Mouse (Mus musculus): ENCODE results near the gene Sell. TPM values are rescaled to one million over a fixed set of nuclear protein-coding genes. Genes with fewer than 3 reads are reported as not detected.

Gene Sell
- polyA plus RNA-seq, 1 experiment from 2014 or later: 0.26 TPM

DNA sequence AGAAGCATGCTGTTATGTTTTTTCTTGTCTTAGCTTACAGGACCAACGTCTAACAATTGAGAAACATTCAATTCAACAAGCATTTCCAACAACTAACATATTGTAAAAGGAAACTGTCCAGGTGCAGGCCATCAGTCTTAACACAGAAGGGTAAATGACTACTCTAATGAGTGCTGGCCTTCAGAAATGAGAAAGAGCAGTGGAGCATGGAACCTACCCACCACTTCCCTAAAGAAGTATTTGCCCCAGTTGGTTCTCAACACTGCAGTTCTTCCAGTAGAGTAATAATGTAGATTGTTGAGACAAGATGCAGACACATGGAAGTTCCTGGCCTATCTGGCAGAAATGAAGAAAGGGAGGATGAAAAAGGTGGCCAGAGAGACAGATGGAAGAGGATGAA, 14.7 kb downstream of the Sell start:
- H3K9ac ChIP-seq (replicated peaks): no peak overlapping the region
- no peak overlapping the region for H3K27ac ChIP-seq (replicated peaks)
- H3K4me1 ChIP-seq: no peaks in the 10 kb centered on the region
- H3K36me3 ChIP-seq: no peaks in the 10 kb centered on the region
- no peaks in the 10 kb centered on the region for H3K9me3 ChIP-seq (replicated peaks)
- ATAC-seq (ENCODE audit: low FRiP score): no peak
- WGBS: 65% methylated on average over 1 of the region's 1 CpGs
- H3K4me2 ChIP-seq: no peak overlapping the region
- H3K27me3 ChIP-seq (replicated peaks): no peaks in the 10 kb centered on the region
- no peak overlapping the region for H3K4me3 ChIP-seq (replicated peaks)

DNA sequence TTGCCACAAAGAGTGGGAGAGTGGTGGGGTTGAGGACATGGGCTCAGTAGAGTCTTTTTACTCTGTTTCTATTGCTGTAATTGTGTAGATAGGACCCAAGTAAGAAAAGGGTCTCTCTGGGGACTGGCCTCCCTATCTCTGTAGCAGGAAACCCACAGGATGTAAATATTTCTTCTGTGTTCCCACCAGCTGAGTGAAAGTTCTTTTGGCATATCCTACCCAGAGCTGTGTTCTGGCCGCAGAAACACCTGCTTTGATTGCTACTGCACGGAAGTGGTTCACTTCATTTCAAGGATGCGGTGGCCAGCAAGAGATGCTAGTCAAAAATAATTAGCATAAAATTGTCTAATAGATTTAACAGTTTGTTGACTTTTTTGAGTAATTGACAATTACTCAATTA, 15.2 kb downstream of the Sell start:
- no peak overlapping the region for H3K4me2 ChIP-seq
- ATAC-seq (ENCODE audit: low FRiP score): no peak
- 92% methylated on average over 3 of the region's 3 CpGs for WGBS
- no peak overlapping the region for H3K27ac ChIP-seq (replicated peaks)
- no peaks in the 10 kb centered on the region for H3K36me3 ChIP-seq
- H3K4me3 ChIP-seq (replicated peaks): no peak overlapping the region
- no peaks in the 10 kb centered on the region for H3K4me1 ChIP-seq
- no peaks in the 10 kb centered on the region for H3K27me3 ChIP-seq (replicated peaks)
- H3K9ac ChIP-seq (replicated peaks): no peak overlapping the region
- no peaks in the 10 kb centered on the region for H3K9me3 ChIP-seq (replicated peaks)

- Histone ChIP-seq H3K27me3 (replicated peaks) (no peaks in the 10 kb centered on the region), H3K9me3 (replicated peaks) (no peaks in the 10 kb centered on the region), H3K4me1 (no peaks in the 10 kb centered on the region), H3K36me3 (no peaks in the 10 kb centered on the region), H3K27ac (replicated peaks) (no peak overlapping the region), H3K9ac (replicated peaks) (no peak overlapping the region), H3K4me3 (replicated peaks) (no peak overlapping the region), H3K4me2 (no peak overlapping the region)
- WGBS: 84% methylated on average over 4 of the region's 4 CpGs
- no peak for ATAC-seq (ENCODE audit: low FRiP score)
Observed at GRCm38 (mm10) chr1:164078323-164078741, 16.6 kb downstream of the Sell start.

DNA sequence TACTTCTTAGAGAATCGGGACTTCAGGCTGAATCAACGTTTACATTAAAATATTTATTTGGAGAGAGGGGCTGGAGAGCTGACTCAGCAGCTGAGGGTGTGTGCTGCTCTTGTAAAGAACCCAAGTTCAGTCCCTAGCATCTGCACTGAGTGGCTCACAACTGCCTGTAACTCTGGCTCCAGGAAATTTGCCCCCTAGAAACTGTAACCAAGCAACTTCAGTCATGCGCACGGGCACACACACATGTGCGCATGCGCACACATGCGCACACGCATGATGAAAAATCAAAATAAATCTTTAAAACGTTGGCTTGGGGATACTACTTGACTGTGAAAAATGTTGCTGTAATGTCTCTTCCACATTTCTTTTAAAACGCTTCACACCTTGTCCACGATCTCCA, 17.3 kb downstream of the Sell start:
- H3K36me3 ChIP-seq: no peaks in the 10 kb centered on the region
- H3K4me3 ChIP-seq (replicated peaks): no peak overlapping the region
- 89% methylated on average over 11 of the region's 11 CpGs for WGBS
- H3K4me2 ChIP-seq: no peak overlapping the region
- no peaks in the 10 kb centered on the region for H3K27me3 ChIP-seq (replicated peaks)
- ATAC-seq (ENCODE audit: low FRiP score): no peak
- H3K9ac ChIP-seq (replicated peaks): no peak overlapping the region
- H3K27ac ChIP-seq (replicated peaks): no peak overlapping the region
- H3K9me3 ChIP-seq (replicated peaks): no peaks in the 10 kb centered on the region
- H3K4me1 ChIP-seq: no peaks in the 10 kb centered on the region

DNA sequence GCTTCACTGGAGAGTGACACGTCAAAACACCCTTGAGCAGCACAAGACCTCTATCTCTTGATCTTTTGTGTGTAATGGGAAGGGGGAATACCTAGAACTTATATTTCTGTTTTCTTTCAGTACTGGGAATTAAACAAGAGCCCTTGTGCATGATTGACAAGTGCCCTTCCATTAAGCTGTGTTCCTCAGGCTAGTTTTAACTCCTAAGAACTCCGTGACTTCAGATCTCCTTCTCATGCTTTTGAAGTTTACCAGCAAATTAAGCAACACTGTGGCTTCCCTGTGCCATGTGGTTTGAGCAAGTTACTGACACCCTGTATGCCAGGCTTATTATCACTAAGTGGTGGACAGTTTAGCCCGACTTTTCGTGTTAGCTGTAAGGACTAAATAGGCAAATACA, 21.3 kb downstream of the Sell start:
- Histone ChIP-seq H3K36me3 (no peaks in the 10 kb centered on the region), H3K4me3 (replicated peaks) (no peak overlapping the region), H3K27me3 (replicated peaks) (no peaks in the 10 kb centered on the region), H3K27ac (replicated peaks) (no peak overlapping the region), H3K4me2 (no peak overlapping the region), H3K4me1 (no peaks in the 10 kb centered on the region), H3K9me3 (replicated peaks) (no peaks in the 10 kb centered on the region), H3K9ac (replicated peaks) (no peak overlapping the region)
- 93% methylated on average over 4 of the region's 4 CpGs for WGBS
- no peak for ATAC-seq (ENCODE audit: low FRiP score)

- no peaks in the 10 kb centered on the region for H3K4me1 ChIP-seq
- H3K27ac ChIP-seq (replicated peaks): no peak overlapping the region
- no peaks in the 10 kb centered on the region for H3K27me3 ChIP-seq (replicated peaks)
- ATAC-seq (ENCODE audit: low FRiP score): no peak
- no peaks in the 10 kb centered on the region for H3K36me3 ChIP-seq
- no peak overlapping the region for H3K4me2 ChIP-seq
- no peak overlapping the region for H3K4me3 ChIP-seq (replicated peaks)
- no peak overlapping the region for H3K9ac ChIP-seq (replicated peaks)
- 90% methylated on average over 3 of the region's 3 CpGs for WGBS
- no peaks in the 10 kb centered on the region for H3K9me3 ChIP-seq (replicated peaks)
Observed at GRCm38 (mm10) chr1:164086797-164087196, 25.0 kb downstream of the Sell start.

DNA sequence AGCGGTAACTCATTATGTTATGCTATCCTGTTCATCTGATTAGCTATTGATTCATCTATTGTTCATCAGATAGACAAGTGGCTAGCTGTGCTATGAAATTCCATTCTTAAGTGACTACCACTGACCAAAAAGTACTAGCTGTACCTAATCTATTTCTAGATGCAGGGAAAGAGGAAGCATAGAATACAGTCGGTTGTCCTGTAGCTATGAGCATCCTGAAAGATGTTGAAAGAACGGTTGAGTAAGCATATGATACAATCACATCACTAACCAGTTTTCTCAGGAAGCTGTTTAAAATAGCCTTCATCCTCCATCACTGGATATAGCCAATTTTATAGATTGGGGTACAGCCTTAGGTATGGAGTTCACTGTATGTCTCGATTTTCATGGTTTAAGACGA, 26.1 kb downstream of the Sell start:
- 93% methylated on average over 5 of the region's 5 CpGs for WGBS
- no peaks in the 10 kb centered on the region for H3K9me3 ChIP-seq (replicated peaks)
- ATAC-seq (ENCODE audit: low FRiP score): no peak

GRCm38 (mm10) chr1:164096780-164097179, 35.0 kb downstream of the Sell start:
- Histone ChIP-seq H3K27me3 (replicated peaks) (no peaks in the 10 kb centered on the region), H3K36me3 (no peaks in the 10 kb centered on the region), H3K9me3 (replicated peaks) (no peaks in the 10 kb centered on the region), H3K9ac (replicated peaks) (no peak overlapping the region), H3K4me1 (no peaks in the 10 kb centered on the region), H3K4me3 (replicated peaks) (no peak overlapping the region), H3K4me2 (no peak overlapping the region), H3K27ac (replicated peaks) (no peak overlapping the region)
- 64% methylated on average over 6 of the region's 6 CpGs for WGBS
- no peak for ATAC-seq (ENCODE audit: low FRiP score)

More for the DNA sequence above, 26.1 kb downstream of the Sell start:
- Histone ChIP-seq H3K36me3 (no peaks in the 10 kb centered on the region), H3K4me3 (replicated peaks) (no peak overlapping the region), H3K9ac (replicated peaks) (no peak overlapping the region), H3K4me2 (no peak overlapping the region), H3K4me1 (no peaks in the 10 kb centered on the region), H3K27ac (replicated peaks) (no peak overlapping the region), H3K27me3 (replicated peaks) (no peaks in the 10 kb centered on the region)

DNA sequence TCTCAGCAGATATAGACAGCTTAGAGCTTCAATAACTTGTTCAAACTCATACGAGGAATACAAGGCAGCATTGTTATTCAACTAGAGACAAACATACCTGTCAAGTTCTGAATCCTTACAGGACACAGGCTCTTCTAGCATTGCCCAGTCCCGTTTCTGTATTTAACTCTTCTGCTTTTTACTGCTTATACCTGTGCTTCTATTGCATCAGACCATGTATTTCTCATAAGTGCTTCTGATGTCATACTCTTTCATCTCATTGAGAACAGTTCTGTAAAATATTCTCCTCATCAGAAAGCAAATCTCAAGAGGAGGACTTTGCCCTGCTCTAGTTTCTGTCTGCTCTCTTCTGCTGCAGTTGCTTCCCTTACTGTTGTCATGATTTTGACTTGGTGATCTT, 36.1 kb downstream of the Sell start:
- no peak overlapping the region for H3K9ac ChIP-seq (replicated peaks)
- H3K4me3 ChIP-seq (replicated peaks): no peak overlapping the region
- H3K4me1 ChIP-seq: no peaks in the 10 kb centered on the region
- H3K27me3 ChIP-seq (replicated peaks): no peaks in the 10 kb centered on the region
- no peak for ATAC-seq (ENCODE audit: low FRiP score)
- H3K9me3 ChIP-seq (replicated peaks): no peaks in the 10 kb centered on the region
- WGBS: 87% methylated on average over 2 of the region's 2 CpGs
- H3K27ac ChIP-seq (replicated peaks): no peak overlapping the region
- H3K4me2 ChIP-seq: no peak overlapping the region
- no peaks in the 10 kb centered on the region for H3K36me3 ChIP-seq

DNA sequence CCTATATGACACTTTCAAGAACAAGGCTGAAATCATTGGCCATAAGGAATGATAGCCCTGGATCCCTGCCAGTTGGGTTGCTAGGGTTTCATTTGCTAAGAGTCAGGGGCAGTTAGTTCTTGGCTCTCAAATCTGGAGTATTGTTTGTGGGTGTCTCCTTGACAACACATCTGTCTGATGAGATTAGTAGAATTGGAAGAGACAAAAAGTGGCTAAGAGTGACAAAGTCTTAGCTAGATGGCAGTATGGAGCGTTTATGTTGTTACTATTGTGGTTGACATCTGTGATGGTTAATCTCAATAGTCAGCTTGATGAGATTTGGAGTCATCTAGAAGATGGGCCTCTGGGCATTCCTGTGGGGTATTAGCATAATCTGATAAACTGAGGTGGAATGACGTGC, 36.6 kb downstream of the Sell start:
- H3K27me3 ChIP-seq (replicated peaks): no peaks in the 10 kb centered on the region
- H3K27ac ChIP-seq (replicated peaks): no peak overlapping the region
- no peaks in the 10 kb centered on the region for H3K9me3 ChIP-seq (replicated peaks)
- H3K4me2 ChIP-seq: no peak overlapping the region
- no peaks in the 10 kb centered on the region for H3K36me3 ChIP-seq
- no peaks in the 10 kb centered on the region for H3K4me1 ChIP-seq
- ATAC-seq (ENCODE audit: low FRiP score): no peak
- WGBS: 77% methylated on average over 2 of the region's 2 CpGs
- no peak overlapping the region for H3K9ac ChIP-seq (replicated peaks)
- H3K4me3 ChIP-seq (replicated peaks): no peak overlapping the region

- Histone ChIP-seq H3K4me2 (no peak overlapping the region), H3K27me3 (replicated peaks) (no peaks in the 10 kb centered on the region), H3K9me3 (replicated peaks) (no peaks in the 10 kb centered on the region), H3K27ac (replicated peaks) (no peak overlapping the region), H3K4me1 (no peaks in the 10 kb centered on the region), H3K9ac (replicated peaks) (no peak overlapping the region), H3K4me3 (replicated peaks) (no peak overlapping the region), H3K36me3 (no peaks in the 10 kb centered on the region)
- 87% methylated on average over 2 of the region's 2 CpGs for WGBS
- ATAC-seq (ENCODE audit: low FRiP score): no peak
Observed at GRCm38 (mm10) chr1:164109763-164110162, 48.0 kb downstream of the Sell start.

GRCm38 (mm10) chr1:164110591-164111329, 49.0 kb downstream of the Sell start:
- Histone ChIP-seq H3K4me2 (no peak overlapping the region), H3K36me3 (no peaks in the 10 kb centered on the region), H3K4me3 (replicated peaks) (no peak overlapping the region), H3K27ac (replicated peaks) (no peak overlapping the region), H3K9ac (replicated peaks) (no peak overlapping the region), H3K27me3 (replicated peaks) (no peaks in the 10 kb centered on the region), H3K4me1 (no peaks in the 10 kb centered on the region), H3K9me3 (replicated peaks) (no peaks in the 10 kb centered on the region)
- 95% methylated on average over 9 of the region's 9 CpGs for WGBS
- no peak for ATAC-seq (ENCODE audit: low FRiP score)

Measured in neural tube, embryonic 15.5 days (tissue).